Mouse (Mus musculus): ENCODE measurements around the gene Ms4a12. TPM values are rescaled to one million over a fixed set of nuclear protein-coding genes. Genes with fewer than 3 reads are reported as not detected.
A peak's percentile ranks its signal among the peaks of the same experiment; 100 is the strongest.
"Not testable (repeated sequence)": the region's sequence is repeated elsewhere in the genome, so short reads cannot be mapped to it uniquely, and the experiment has no call there.

The Ms4a12 gene
- not detected in 2 replicates for total RNA-seq (2021)
- long read RNA-seq = 0 reads

- DNase-seq = no peak
Measured at GRCm38 (mm10) chr19:11232348-11232747, at the start of gene Ms4a12. Gene Ms4a12, minus strand, starts transcription at chr19:11232448.

- DNase-seq = no peak
Measured at GRCm38 (mm10) chr19:11280223-11280622, 48.0 kb upstream of the Ms4a12 start.

- no peak for DNase-seq
Measured at GRCm38 (mm10) chr19:11276431-11276830, 44.2 kb upstream of the Ms4a12 start.

- no peak for DNase-seq
Measured at GRCm38 (mm10) chr19:11266956-11267355, 34.7 kb upstream of the Ms4a12 start.

GRCm38 (mm10) chr19:11266052-11266845, 34.0 kb upstream of the Ms4a12 start, which contains the start of gene Ms4a1:
Gene Ms4a1, minus strand, starts transcription at chr19:11266241.
- DNase-seq = no peak

- no peak for DNase-seq
Measured at GRCm38 (mm10) chr19:11264602-11265185, 32.4 kb upstream of the Ms4a12 start.

- DNase-seq = no peak
Measured at GRCm38 (mm10) chr19:11263549-11263948, 31.3 kb upstream of the Ms4a12 start.

GRCm38 (mm10) chr19:11262932-11263331, 30.7 kb upstream of the Ms4a12 start:
- not testable (repeated sequence) for DNase-seq

GRCm38 (mm10) chr19:11261522-11261921, 29.3 kb upstream of the Ms4a12 start:
- DNase-seq = no peak

- DNase-seq = no peak
Measured at GRCm38 (mm10) chr19:11244230-11244629, 12.0 kb upstream of the Ms4a12 start.

GRCm38 (mm10) chr19:11242560-11242959, 10.3 kb upstream of the Ms4a12 start:
- DNase-seq = no peak

- DNase-seq = no peak
Measured at GRCm38 (mm10) chr19:11235820-11236219, 3.6 kb upstream of the Ms4a12 start.

- no peak for DNase-seq
Measured at GRCm38 (mm10) chr19:11234921-11235735, 2.9 kb upstream of the Ms4a12 start.

GRCm38 (mm10) chr19:11234244-11234643, 2.0 kb upstream of the Ms4a12 start:
- DNase-seq = no peak

GRCm38 (mm10) chr19:11196546-11196945, 35.7 kb downstream of the Ms4a12 start, which contains the start of gene Ms4a13:
Gene Ms4a13, minus strand, starts transcription at chr19:11196737.
- no peak for DNase-seq

GRCm38 (mm10) chr19:11192552-11192951, 39.7 kb downstream of the Ms4a12 start:
- no peak for DNase-seq

GRCm38 (mm10) chr19:11184121-11184520, 48.1 kb downstream of the Ms4a12 start:
- peak; percentile 6 for DNase-seq

- no peak for DNase-seq
Measured at GRCm38 (mm10) chr19:11177464-11177863, 54.8 kb downstream of the Ms4a12 start.

GRCm38 (mm10) chr19:11165172-11165571, 67.1 kb downstream of the Ms4a12 start, which contains the start of gene 1700025F22Rik:
Gene 1700025F22Rik, minus strand, starts transcription at chr19:11165320.
- peak; percentile 7 for DNase-seq

All from adrenal gland, postnatal 25 days (tissue).